Mouse (Mus musculus) right cerebral cortex, postnatal 10 days (tissue): ENCODE measurements around the gene Inpp1.

Experiments used
- DNase-seq, 2 experiments: peaks; one replicate each; pipeline ENCODE4 v3.0.0; 2021; ENCODE audit warnings: low spot score in 2 of 2

Inpp1 gene

GRCm38 (mm10) chr1:52792701-52793100, 24.8 kb downstream of the Inpp1 start:
- no peak for DNase-seq

- no peak for DNase-seq
Measured at GRCm38 (mm10) chr1:52787254-52787653, 30.2 kb downstream of the Inpp1 start.

GRCm38 (mm10) chr1:52765176-52766111, 52.0 kb downstream of the Inpp1 start:
- no peak for DNase-seq

GRCm38 (mm10) chr1:52763894-52764809, 53.3 kb downstream of the Inpp1 start:
- no peak for DNase-seq

GRCm38 (mm10) chr1:52758174-52758573, 59.3 kb downstream of the Inpp1 start:
- DNase-seq: no peak

GRCm38 (mm10) chr1:52754331-52754730, 63.2 kb downstream of the Inpp1 start:
- DNase-seq: no peak

- DNase-seq: no peak
Measured at GRCm38 (mm10) chr1:52753828-52754227, 63.7 kb downstream of the Inpp1 start.

GRCm38 (mm10) chr1:52752706-52753105, 64.8 kb downstream of the Inpp1 start:
- DNase-seq: no peak

GRCm38 (mm10) chr1:52751634-52752033, 65.9 kb downstream of the Inpp1 start:
- DNase-seq: no peak

GRCm38 (mm10) chr1:52749978-52750377, 67.5 kb downstream of the Inpp1 start:
- no peak for DNase-seq

- DNase-seq: peak; percentile 54 to 81
Measured at GRCm38 (mm10) chr1:52748260-52748659, 69.2 kb downstream of the Inpp1 start.

GRCm38 (mm10) chr1:52742567-52742966, 74.9 kb downstream of the Inpp1 start:
- no peak for DNase-seq
